Mouse (Mus musculus) heart, postnatal 36 days (tissue): ENCODE results near the gene Eif1. TPM values are rescaled to one million over a fixed set of nuclear protein-coding genes. Genes with fewer than 3 reads are reported as not detected.
"Not testable (repeated sequence)": the region's sequence is repeated elsewhere in the genome, so short reads cannot be mapped to it uniquely, and the experiment has no call there.

Experiments
- DNase-seq, 2 experiments: peaks; one replicate each; pipeline ENCODE4 v3.0.0; 2021 to 2022
- intact Hi-C: fragments of 180-260 bp; cut with DNase I; formaldehyde crosslinking; loops from one replicate; pipeline ENCODE4 v1.15.1; 2025
- total RNA-seq, 2 experiments: library from RNA; stranded (reverse); gene quantifications; 2 replicates each; pipeline ENCODE4 v1.2.3; 2021

Gene Eif1
- total RNA-seq, 2 experiments from 2014 or later, result 1,603 to 1,774 TPM

- intact Hi-C loops, result no loop called here
- DNase-seq, result no peak
These were observed 8.0 kb upstream of the Eif1 start for GRCm38 (mm10) chr11:100311656-100312055.

GRCm38 (mm10) chr11:100312096-100312679 lies 7.5 kb upstream of the Eif1 start:
- intact Hi-C loops, result no loop called here
- DNase-seq, result no peak

- intact Hi-C loops, result no loop called here
- no peak for DNase-seq
These were observed 6.3 kb upstream of the Eif1 start for GRCm38 (mm10) chr11:100313424-100313823.

GRCm38 (mm10) chr11:100315439-100315838 lies 4.2 kb upstream of the Eif1 start:
- intact Hi-C loops, result no loop called here
- DNase-seq, result no peak

GRCm38 (mm10) chr11:100317826-100318380 lies 1.8 kb upstream of the Eif1 start:
- intact Hi-C loops, result no loop called here
- DNase-seq, result no peak

GRCm38 (mm10) chr11:100318529-100319451 lies 895 bp upstream of the Eif1 start:
- intact Hi-C loops, result no loop called here

GRCm38 (mm10) chr11:100320172-100320630 lies 516 bp downstream of the Eif1 start:
- DNase-seq, result peak; percentile 90 to 93
- intact Hi-C loops, result no loop called here

More at GRCm38 (mm10) chr11:100318529-100319451, 895 bp upstream of the Eif1 start:
- DNase-seq, result no peak

GRCm38 (mm10) chr11:100320701-100321410 lies 1.2 kb downstream of the Eif1 start:
- DNase-seq, intact Hi-C loops: not testable (repeated sequence)

GRCm38 (mm10) chr11:100321479-100322305 lies 2.0 kb downstream of the Eif1 start:
- intact Hi-C loops, result loop anchor here (2.0 kb wide), 1 partner anchor 33 kb away; no protein-coding TSS in a partner anchor
- not testable (repeated sequence) for DNase-seq

- no peak for DNase-seq
- intact Hi-C loops, result loop anchor here (2.0 kb wide), 1 partner anchor 32 kb away; no protein-coding TSS in a partner anchor
These were observed 3.0 kb downstream of the Eif1 start for GRCm38 (mm10) chr11:100322591-100323258.

GRCm38 (mm10) chr11:100323578-100323977 lies 3.9 kb downstream of the Eif1 start:
- intact Hi-C loops, result loop anchor here (2.0 kb wide), 1 partner anchor 31 kb away; no protein-coding TSS in a partner anchor
- DNase-seq, result peak; percentile 54 to 60

- DNase-seq, result no peak
- intact Hi-C loops, result no loop called here
These were observed 5.5 kb downstream of the Eif1 start for GRCm38 (mm10) chr11:100325062-100325629.

- DNase-seq, result no peak
- intact Hi-C loops, result no loop called here
These were observed 7.6 kb downstream of the Eif1 start for GRCm38 (mm10) chr11:100327316-100327715.

GRCm38 (mm10) chr11:100327761-100328160 lies 8.1 kb downstream of the Eif1 start:
- intact Hi-C loops, result no loop called here
- no peak for DNase-seq

GRCm38 (mm10) chr11:100330235-100330634 lies 10.6 kb downstream of the Eif1 start:
- intact Hi-C loops, result no loop called here
- no peak for DNase-seq

- intact Hi-C loops, DNase-seq: not testable (repeated sequence)
These were observed 11.2 kb downstream of the Eif1 start for GRCm38 (mm10) chr11:100330816-100331375.

- no peak for DNase-seq
- intact Hi-C loops, result no loop called here
These were observed 13.3 kb downstream of the Eif1 start for GRCm38 (mm10) chr11:100332766-100333515.
